Mouse (Mus musculus) cerebral cortex, adult 2 months (tissue): ENCODE data around the gene Fgfr2.

Experiments
- WGBS: fragments of 180-500 bp; shearing (Covaris S2); methylation state at CpG from one replicate; pipeline ENCODE4 v1.1.7; 2018; 5-methylcytosine and 5-hydroxymethylcytosine counted together

The Fgfr2 gene

DNA sequence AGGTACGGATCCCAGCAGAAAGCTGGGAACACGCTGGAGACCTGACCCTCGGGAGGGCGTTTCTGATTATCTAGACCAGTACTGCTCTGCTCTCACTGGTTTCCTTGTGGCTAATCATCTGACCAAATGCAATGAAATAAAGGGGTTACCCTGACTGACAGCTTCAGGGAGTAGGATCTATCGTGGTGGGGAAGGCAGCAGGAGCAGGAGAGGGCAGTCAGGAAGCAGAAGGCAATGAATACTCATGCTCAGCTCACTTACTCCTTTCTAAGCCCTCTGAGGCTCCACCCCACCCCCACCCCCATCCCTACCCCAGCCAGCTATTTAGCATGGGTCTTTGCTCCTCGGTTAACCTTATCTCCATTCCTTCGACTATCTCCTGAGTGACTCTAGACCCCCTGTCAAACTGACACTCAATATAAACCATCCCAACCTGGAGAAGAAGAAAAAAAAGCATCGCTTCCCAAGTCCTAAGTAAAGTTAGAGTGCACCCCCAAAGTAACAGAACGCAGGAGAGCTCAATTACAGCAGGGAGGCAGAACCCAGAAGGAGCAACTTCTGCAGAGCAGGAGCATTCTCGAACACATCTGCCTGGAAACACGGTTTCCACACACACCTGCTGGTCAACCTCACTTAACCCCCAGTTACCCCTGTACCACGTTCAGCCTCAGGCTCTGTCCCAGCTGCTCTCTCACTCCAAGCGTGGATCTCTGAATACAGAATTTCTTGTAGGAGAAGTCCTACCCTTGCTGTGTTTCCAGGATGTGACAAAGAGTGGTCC is 730.7 kb downstream of the Fgfr2 start:
- 78% methylated on average over 13 of the region's 13 CpGs for WGBS

DNA sequence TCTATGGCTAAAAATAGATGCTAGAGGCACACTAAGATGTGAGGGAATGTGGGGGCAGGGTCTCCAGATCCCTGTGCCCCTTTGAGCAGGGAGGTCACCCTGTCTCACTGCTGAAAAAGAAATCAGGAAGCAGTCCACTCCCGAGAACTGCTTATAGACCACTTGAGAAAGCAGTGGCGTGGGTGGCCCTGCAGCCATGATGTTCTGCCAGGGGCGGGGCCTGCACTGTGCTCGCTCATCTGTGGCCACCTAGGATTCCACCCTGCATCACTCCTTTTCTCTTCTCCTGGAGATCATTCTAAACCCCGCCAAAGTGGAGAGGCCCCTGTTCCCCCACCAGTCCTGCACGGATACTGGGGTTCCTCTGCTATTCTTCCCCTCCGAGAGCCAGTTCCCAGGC is 733.7 kb downstream of the Fgfr2 start:
- 88% methylated on average over 7 of the region's 7 CpGs for WGBS

DNA sequence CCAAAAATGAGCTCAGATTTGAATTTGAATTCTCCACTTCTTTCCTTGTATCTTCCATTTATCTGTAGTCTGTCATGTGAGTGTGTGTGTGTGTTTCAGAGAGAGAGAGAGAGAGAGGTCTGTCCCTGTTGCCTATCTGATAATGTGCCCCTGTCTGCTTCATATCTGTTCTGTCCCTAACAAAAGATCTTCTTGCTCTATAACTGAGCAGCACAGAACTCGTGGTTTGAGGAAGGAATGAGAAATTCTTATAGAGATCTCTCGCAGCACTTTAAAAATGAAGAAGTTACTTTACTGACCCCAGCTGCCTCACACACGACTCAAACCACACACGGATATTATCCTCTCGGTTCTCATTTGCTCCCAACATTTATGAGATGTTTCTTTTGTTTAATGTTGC is 735.6 kb downstream of the Fgfr2 start:
- 85% methylated on average over 5 of the region's 5 CpGs for WGBS

DNA sequence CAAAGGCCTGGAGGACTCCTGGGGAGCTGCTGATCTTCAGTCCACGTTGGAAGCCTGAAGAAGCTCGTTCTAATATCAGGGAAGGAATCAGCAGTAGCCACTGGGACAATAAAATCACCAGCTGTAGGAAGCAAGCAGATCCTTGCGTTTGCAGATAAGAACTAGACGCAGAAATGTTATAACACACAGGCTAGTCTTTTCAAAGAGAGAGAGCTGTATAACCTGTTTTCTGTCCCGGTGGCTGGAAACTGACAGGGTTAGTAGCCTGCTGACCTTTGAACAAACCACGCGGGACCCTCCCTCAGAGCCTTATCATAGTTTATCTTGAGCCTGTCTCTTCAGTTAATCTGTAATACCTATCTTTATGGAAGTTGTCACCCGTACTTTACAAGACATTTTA is 736.8 kb downstream of the Fgfr2 start:
- 73% methylated on average over 8 of the region's 8 CpGs for WGBS

DNA sequence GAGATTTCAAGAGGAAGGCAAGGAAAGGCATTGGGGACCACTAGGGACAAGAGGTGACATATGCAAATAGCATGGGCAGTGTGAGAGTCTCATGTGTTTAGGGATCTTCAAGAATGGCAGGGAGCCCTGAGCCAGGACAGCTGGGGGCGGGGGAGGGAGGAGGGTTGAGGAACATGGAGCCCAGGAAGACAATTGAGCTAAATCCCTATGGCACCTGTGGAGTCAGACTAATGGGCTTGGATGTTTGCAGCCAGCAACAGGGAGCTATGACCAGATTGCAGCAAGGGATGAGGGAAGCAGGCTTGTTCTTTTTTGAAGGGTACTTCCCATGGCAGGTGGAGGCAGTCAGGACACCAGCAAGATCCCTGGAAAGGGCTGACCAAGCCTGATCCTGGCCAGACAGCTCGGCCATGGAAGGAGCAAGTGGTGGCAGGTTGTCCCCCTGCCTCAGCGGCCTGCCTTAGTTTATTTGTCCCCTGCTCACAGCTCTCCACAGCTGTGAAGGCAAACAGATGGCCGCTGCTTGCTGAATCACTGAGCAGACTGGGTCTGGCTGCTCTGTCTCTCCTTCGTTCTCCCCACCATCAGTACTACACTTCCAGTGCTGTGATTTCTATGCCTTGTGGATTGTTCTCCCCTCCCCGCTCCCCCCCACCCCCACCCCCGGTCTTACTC is 737.6 kb downstream of the Fgfr2 start:
- WGBS: 43% methylated on average over 7 of the region's 7 CpGs

DNA sequence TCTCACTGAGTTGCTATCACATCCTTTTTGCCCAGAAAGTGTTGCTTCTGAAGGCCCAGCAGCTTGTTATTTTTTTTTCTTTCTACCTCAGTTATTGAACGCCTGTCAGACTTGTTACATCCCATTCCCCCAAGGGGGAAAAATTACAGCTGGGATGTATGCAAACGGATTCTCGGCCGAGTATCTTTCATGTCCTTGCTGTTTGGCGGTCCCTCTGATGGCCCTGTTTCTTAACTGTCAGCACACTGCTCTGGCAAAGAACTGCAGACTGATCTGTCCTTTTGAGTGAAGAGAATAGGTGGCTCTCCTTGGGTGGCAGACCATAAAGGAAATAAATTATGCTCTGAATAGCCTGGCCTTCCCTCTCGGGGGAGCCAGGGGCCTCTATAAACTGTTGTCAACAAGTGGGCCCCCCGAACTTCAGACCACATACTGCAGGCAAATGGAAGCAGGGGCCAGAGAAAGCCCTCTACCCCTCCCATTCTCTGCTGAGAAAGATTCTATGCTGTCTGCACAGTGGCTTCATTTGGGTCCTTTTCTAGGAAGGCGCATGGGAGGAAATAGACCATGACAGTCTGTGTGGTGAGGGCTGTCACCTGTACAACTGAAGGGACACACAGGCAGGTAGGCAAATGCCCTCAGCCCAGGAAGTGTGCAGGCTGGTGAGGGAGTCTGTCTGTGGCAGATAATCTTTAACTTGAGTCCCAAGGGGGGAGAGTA is 738.3 kb downstream of the Fgfr2 start:
- 79% methylated on average over 8 of the region's 8 CpGs for WGBS

DNA sequence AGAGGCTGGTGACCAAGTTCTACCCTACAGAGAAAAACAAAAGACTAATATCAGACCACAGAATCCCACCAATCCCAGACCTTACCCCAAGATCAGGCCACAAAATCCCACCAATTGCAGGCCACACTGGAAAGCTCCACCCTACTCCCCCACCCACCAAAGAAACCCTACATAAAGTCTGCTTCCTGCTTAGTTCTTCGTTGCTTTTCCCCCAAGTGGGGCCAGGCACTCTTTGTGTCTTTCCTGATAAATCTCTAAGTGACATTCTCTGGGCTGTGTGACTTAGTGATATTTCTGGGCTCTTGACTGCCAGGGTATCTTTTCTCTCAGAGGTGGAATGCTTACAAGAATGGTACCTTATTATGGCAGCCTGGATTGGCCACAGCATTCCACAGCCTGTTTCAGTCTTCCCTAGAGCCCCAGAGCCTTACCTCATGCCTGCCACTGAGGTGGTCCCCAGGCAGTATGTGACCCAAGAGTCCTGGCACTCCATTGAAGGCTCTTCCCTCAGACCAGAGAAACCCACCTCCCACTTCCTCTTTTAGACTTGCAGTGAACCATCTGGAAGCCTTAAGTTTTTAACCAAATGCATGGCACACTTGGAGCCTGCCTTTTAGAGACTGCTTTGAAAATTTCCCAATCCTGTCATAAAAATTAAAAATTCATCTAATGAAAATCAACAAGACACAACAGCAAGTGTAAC is 742.4 kb downstream of the Fgfr2 start:
- WGBS: 76% methylated on average over 1 of the region's 1 CpGs

DNA sequence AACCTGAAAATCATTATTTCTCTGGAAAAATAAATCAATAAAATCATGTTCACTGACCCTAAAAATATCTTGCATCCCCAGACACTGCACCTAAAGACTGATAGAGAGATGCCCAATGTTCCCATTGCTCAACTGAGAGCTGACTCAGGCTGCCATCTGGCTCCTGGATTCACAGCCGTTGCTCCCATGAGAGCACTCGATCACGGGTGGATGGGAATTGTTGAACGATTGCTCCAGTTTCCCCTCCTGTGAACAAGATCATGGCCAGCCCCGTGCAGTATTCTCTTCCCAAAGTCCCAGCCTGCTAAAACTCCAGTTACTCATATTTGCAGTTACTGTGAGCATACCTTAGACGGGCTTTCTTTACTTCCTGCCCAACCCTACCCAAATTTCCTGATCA is 745.2 kb downstream of the Fgfr2 start:
- 55% methylated on average over 6 of the region's 6 CpGs for WGBS

DNA sequence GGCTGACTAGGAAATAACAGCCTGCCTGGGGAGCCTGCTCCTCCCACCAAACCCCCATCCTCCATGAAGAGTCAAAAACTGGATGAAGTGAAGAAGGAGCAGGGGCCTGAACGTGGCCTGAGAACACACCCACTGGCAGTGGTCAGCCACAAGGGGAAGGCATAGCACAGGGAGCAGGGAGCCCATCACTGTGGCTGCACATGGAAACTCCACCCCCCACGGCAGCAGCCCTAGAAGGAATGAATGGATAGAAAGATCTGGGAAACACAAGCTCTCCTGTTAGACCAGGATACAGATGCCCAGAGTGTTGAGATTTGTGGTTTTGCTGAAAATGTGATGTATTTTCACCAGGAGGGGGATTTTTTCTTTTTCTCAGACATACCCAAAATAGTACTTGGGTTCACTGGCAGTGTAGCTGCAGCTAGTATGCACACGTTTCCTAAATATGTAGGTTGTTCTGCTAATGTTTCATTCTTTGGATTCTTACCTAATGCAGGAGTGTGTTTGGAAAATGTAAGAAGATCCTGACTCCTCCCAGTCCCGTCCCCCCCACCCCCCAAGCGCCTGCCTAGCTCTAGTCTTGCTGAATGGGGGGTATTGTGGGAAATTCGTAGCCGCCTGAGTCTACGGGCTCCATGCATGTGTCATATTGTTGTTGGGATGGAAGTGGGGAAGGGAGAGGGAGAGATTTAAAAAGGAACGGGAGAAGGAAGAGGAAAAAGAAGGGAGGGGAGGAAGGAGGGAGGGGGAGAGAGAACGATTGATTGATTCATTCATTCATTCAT is 749.4 kb downstream of the Fgfr2 start:
- 38% methylated on average over 10 of the region's 10 CpGs for WGBS

DNA sequence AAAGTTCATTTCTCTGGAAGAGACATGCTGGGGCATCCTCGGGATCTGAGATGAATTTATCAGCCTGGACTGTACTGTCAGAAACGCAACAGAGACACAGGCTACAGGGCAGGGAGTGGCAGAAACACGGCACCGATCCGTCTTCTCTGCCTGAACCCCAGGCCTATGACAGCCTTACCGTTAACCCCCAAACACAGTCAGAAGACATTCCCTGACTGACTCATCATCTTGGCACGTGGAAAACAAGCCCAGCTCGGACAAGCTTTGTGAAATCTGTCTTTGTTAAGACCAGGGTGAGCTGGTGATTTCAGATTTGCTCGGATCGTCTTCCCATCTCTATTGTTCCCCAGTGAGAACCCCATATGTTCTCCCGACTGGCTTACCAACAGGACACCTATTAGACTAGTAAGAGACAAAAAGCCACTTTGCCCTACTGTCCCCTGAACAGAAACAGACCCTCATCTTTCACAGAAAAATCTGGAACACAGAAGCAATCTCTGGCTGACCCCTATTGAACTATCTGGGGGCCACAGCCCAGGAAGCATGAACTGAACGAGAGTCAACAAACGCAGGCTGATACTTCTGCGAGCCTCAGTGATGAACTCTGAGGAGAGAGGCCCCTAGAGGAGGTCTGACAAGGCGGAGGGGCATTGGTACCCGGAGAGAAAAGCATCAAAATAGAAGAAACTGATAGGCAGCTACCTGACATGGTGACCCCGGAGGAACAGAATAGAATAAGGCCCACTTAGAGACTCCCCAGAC is 750.2 kb downstream of the Fgfr2 start:
- WGBS: 48% methylated on average over 17 of the region's 17 CpGs

DNA sequence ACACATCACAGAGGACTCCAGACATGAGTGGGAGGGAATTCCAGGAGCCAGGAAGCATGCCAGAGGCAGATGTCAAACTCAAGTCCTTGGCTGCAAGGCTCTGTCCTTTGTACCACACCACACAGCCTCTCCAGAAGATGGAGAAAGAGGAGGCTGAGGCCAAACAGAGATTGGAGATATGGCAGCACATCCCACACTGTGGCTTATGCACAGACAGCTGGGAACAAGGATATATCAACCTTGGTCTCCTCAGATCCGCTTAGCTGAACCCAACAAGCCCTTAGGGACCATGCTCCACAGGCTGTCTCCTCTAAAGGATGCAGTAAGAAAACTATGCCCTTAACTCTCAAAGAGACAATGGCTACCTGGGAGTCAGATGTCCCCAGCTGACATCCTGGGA is 751.3 kb downstream of the Fgfr2 start:
- WGBS: 66% methylated on average over 1 of the region's 1 CpGs

DNA sequence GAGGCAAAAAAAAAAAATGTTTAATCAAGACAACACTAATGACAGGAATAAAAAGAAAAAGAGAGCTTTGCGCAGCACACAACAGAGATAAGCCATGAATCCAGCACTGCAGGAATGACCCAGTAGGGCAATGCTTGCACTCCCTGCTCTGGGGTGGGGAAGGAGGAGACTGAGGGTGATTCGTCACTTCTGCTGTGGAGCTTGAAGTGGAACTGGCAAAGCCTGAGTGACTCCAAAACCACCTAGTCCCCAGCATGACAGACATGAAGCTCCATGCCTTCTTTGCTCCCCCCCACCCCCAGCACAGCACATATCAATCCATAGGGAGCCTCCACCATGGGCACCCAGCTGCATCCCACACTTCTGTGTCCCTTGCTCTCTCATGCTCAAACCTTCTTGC is 753.4 kb downstream of the Fgfr2 start:
- 84% methylated on average over 2 of the region's 2 CpGs for WGBS

DNA sequence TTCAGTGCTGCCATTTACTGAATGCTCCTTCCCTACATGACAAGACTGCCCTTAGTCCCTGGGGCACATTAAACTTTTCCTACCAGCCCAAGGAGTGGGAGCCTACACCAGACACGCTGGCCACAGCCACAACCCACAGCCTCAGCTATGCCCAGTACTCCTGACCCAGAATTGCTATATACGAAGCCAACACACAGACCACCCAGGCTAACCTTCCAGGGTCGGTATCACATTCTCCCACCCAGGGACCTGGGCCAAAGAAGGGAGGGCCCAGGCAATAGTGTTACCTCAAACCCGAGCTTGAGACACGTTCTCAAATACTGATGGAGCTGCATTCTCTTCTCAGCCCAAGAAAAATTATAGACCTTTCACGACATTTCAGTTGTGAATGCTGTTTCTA is 754.3 kb downstream of the Fgfr2 start:
- WGBS: 61% methylated on average over 6 of the region's 6 CpGs

DNA sequence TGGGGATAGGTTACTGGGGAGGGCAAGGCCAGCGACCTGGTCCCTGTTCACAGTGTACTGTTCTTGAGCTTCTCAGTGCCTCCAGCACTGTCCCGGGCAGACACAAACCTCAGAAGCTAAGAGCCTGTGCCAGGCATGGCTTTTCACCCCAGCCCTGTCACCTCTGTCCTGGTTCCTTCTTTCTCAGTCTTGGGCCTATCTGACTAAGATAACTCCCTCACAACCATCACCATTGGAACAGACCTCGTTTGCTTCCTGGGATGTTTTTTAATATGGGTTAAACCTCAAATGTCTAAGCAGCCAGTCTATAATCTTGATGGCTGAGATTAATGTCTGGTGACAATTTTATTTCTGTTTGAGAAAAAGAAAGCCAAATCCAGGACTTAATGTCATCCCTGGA is 755.8 kb downstream of the Fgfr2 start:
- WGBS: 96% methylated on average over 3 of the region's 3 CpGs

DNA sequence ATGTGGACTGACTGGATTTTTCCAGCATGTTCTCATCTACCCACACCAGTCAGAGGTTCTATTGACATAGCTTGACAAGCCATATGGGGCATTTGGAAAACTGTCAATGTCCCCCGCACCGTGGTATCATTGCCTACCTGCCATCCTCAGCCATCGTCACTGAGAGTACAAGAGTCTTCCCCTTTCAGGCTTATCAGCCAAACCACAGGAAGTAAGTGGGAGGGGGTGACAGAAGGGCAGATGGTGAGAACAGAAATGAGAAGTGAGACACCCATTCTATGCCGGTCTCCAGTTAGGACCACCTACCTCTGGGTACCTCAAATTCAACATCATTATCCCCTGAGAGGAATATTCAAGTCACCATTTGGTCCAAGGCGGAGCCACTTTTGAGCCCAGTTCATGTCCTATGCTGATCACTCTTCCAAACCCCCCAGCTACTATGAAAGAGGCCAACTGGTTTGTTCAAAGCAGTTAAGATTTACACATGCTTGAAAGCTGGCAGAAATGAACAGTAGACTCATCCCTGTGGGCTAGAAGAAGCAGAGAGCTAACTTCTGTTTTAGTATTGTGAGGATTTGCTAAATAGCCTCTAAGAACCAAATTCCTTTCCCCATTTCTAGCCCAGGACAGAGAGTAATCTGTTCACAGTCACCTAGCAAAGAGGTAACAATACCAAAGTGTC is 757.3 kb downstream of the Fgfr2 start:
- WGBS: 68% methylated on average over 5 of the region's 5 CpGs

DNA sequence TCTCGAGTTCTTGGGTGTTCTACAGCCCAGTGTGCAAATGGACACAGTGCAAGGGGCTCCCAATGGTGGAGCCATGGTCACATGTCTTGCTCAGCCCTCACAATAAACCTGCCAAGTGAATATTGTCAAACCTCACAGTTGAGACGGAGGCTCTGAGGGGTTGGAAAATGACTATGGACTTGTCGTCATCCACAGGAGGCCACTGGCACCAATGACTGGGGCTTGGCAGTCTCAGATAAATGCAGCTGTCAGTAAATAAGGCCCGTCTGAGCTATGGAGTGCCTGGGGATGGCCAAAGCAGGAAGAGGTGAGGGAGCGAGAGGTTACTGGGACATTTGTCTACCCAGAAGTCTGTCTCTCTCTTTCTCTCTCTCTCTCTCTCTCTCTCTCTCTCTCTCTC is 758.0 kb downstream of the Fgfr2 start:
- 85% methylated on average over 5 of the region's 5 CpGs for WGBS

DNA sequence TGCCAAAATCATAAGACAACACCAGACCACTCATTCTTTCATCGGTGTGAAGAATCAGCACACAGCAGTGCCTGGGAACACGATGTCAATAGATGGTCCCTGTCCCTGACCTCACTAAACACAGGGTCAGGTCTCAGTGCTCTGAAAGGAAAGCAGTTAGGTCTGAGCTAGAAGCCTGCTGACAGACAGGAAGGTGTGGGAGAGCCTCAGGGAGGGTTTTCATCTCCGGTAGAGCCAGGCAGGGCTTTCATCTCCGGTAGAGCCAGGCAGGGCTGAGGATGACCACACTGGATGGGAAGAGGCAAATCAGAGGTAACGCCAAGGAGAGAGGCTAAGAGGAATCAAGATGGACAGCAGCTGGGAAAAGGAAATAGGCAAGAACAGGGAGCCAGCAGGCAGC is 758.6 kb downstream of the Fgfr2 start:
- 82% methylated on average over 5 of the region's 5 CpGs for WGBS

DNA sequence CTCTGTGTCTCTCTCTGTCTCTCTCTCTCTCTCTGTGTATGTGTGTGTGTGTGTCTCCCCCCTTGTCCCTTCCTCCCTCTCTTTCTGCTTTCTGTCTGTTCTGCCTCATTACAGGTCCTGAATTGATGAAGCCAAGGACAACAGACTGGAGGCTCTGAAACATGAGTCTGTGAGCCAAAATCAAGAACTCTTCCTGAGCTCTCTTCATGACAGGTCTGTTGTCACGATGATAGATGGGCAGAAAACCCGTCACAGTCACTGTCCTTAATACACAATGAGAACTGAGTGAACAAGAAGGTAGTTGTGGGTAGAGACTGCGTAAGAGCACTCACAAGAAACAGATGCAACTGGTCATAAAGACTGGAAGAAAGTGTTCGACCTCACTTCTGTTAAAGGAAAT is 762.8 kb downstream of the Fgfr2 start:
- 82% methylated on average over 4 of the region's 4 CpGs for WGBS

DNA sequence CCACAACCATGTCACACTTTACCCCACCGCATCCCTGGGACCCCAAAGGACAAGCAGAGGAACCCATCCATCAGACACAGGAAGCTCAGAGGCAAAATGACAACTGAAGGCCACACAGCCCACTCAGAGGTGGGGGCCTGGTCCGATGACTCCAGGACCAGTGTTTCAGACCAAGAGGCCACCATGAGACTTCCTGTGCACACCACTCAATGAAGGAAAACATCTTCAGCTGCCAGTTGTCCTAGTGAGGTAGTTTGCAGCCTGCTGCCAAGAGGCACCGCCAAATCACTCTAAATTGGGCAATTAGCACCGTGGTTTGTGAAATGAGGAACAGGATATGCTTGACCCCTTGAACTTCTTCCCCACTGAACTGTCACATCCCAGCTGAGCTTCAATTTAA is 764.4 kb downstream of the Fgfr2 start:
- WGBS: 64% methylated on average over 4 of the region's 4 CpGs

DNA sequence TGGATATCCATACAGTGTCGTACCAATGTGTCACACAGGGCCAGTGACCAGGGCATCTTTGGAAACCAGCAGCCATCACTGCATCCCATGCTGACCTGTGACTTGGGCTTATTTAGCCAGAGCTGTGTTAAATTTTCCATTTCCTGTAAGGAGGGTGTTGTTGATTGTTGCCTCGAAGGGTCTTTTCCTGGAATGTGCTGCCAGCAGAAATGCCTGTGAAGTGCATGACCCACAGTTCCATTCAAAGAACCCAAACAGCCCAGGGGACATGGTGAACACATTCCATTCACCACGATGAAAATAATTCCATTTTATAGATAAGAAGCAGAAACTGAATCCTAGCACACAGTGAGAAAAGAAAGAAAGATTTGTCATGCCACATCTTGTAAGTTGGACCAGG is 764.9 kb downstream of the Fgfr2 start:
- 79% methylated on average over 3 of the region's 3 CpGs for WGBS
